In the genomic region with DNA sequence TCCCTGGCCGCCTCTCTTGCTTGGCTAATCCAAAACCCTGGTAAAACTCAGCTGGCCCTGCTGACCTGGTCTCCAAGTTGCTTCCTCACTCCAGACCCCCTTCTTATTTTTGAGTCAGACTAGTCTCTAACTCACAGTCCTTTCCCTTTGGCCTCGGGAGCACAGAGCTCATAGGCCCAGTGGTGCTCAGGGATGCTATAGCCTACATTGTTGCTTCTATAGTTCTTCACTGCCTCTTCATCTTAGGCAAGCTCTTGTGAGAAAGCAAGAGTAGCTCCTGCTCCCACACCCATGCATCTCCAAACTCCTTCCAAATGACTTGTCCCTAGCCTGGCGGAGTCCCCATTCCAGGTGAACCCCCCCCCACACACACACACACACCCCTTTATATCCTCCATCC, we compare ENCODE assay signal across 8 mouse cellular contexts. TPM values are rescaled to one million over a fixed set of nuclear protein-coding genes. Genes with fewer than 3 reads are reported as not detected.
DNase-seq lines count a peak whose midpoint lies in the region; ATAC-seq and TF ChIP-seq lines count a peak whose summit lies in the region.

No protein-coding gene starts in this region.

- peak overlapping the region; percentile 76 for H3K4me3 ChIP-seq in lung, embryonic 16.5 days (ENCODE audit: low read length)
- H3K4me3 ChIP-seq in intestine, embryonic 16.5 days (ENCODE audit: low read length), result peak overlapping the region; percentile 82
- H3K4me3 ChIP-seq in myocyte, result peak overlapping the region; percentile 86

- no peaks in the 10 kb centered on the region for H3K9me3 ChIP-seq in lung, embryonic 16.5 days (ENCODE audit: control insufficient read depth, low read length)
- H3K9me3 ChIP-seq in intestine, embryonic 16.5 days (ENCODE audit: control insufficient read depth, low read length), result no peaks in the 10 kb centered on the region

- DNase-seq in adrenal gland, adult 2 months, result peak; percentile 2
- DNase-seq in adrenal gland, postnatal 14 days, result no peak
- DNase-seq in lung, postnatal 4 days, result no peak
- no peak for DNase-seq in thymus, postnatal 36 days
- no peak for DNase-seq in adipocyte (ENCODE audit: low spot score)

- peaks cover 15% of the 10 kb centered on the region for H3K36me3 ChIP-seq in lung, embryonic 16.5 days (ENCODE audit: control insufficient read depth, insufficient read depth, low read length)
- peaks cover 10% of the 10 kb centered on the region for H3K36me3 ChIP-seq in intestine, embryonic 16.5 days (ENCODE audit: control insufficient read depth, insufficient read depth, low read length)
- H3K36me3 ChIP-seq in myocyte (ENCODE audit: control insufficient read depth, insufficient read depth), result peaks cover 3% of the 10 kb centered on the region

- peaks cover 10% of the 10 kb centered on the region for H3K4me1 ChIP-seq in lung, embryonic 16.5 days (replicated peaks; ENCODE audit: control insufficient read depth, insufficient read depth, low read length)
- H3K4me1 ChIP-seq in intestine, embryonic 16.5 days (ENCODE audit: control insufficient read depth, insufficient read depth, low read length), result peaks cover 10% of the 10 kb centered on the region

- no peak overlapping the region for H3ac ChIP-seq in myocyte (ENCODE audit: control insufficient read depth, insufficient read length)

- no peaks in the 10 kb centered on the region for H3K27me3 ChIP-seq in lung, embryonic 16.5 days (ENCODE audit: control insufficient read depth, insufficient read depth, low read depth, low read length)
- no peaks in the 10 kb centered on the region for H3K27me3 ChIP-seq in intestine, embryonic 16.5 days (replicated peaks; ENCODE audit: control insufficient read depth, insufficient read depth, low read length)
- no peaks in the 10 kb centered on the region for H3K27me3 ChIP-seq in myocyte (ENCODE audit: control insufficient read depth, insufficient read depth, insufficient read length)

- 39% methylated on average over 3 of the region's 3 CpGs for WGBS in lung, embryonic 16.5 days
- WGBS in intestine, embryonic 16.5 days, result 54% methylated on average over 3 of the region's 3 CpGs

- no peak for TF ChIP-seq POLR2A in myocyte (IDR thresholded peaks at IDR 0.05; ENCODE audit: insufficient read length, low read depth)

- H3K79me2 ChIP-seq in myocyte (ENCODE audit: control insufficient read depth, insufficient read depth), result peaks cover 19% of the 10 kb centered on the region

- peak overlapping the region; percentile 87 for H3K4me2 ChIP-seq in lung, embryonic 16.5 days (ENCODE audit: low read depth, low read length)
- H3K4me2 ChIP-seq in intestine, embryonic 16.5 days (ENCODE audit: low read depth, low read length), result peak overlapping the region; percentile 74
- peak overlapping the region; percentile 86 for H3K4me2 ChIP-seq in myocyte (ENCODE audit: low read depth)

- no peak for ATAC-seq in lung, embryonic 16.5 days (ENCODE audit: low read depth)
- ATAC-seq in intestine, embryonic 16.5 days, result no peak

- no peak overlapping the region for H3K27ac ChIP-seq in lung, embryonic 16.5 days (ENCODE audit: low read length)
- H3K27ac ChIP-seq in intestine, embryonic 16.5 days (ENCODE audit: low read length), result no peak overlapping the region

- H3K9ac ChIP-seq in lung, embryonic 16.5 days (ENCODE audit: low read length), result peak overlapping the region; percentile 88; the same call in 1 of the 2 replicates
- peak overlapping the region; percentile 90; the same call in 1 of the 2 replicates for H3K9ac ChIP-seq in intestine, embryonic 16.5 days (ENCODE audit: low read depth, low read length)

TF ChIP-seq in myocyte, 11 proteins besides CTCF, POLR2A, EP300 and RAD21:
- TF ChIP-seq CEBPB (IDR thresholded peaks at IDR 0.05; ENCODE audit: insufficient read depth, poor library complexity, severe bottlenecking), result no peak
- no peak for TF ChIP-seq E2F4 (IDR thresholded peaks at IDR 0.05; ENCODE audit: insufficient read depth)
- no peak for TF ChIP-seq TCF3 (IDR thresholded peaks at IDR 0.05; ENCODE audit: insufficient read length, low read depth)
- TF ChIP-seq POLR2AphosphoS2 (IDR thresholded peaks at IDR 0.05; ENCODE audit: insufficient read length, low read depth), result no peak
- TF ChIP-seq REST (IDR thresholded peaks at IDR 0.05; ENCODE audit: insufficient read depth, insufficient read length), result no peak
- no peak for TF ChIP-seq MYOG (IDR thresholded peaks at IDR 0.05; ENCODE audit: control insufficient read depth in 1 of 3, insufficient read depth in 1 of 3, insufficient read length in 2 of 3, low read depth in 2 of 3)
- TF ChIP-seq USF1 (IDR thresholded peaks at IDR 0.05; ENCODE audit: low read depth), result no peak
- TF ChIP-seq SRF (IDR thresholded peaks at IDR 0.05; ENCODE audit: control insufficient read depth, insufficient read length, low read depth), result no peak
- no peak for TF ChIP-seq MYOD1 (IDR thresholded peaks at IDR 0.05; ENCODE audit: control insufficient read depth in 1 of 3, insufficient read length in 2 of 3, low read depth in 2 of 3)
- no peak for TF ChIP-seq TCF12 (IDR thresholded peaks at IDR 0.05; ENCODE audit: insufficient read depth, poor library complexity, severe bottlenecking)
- no peak for TF ChIP-seq MAX (IDR thresholded peaks at IDR 0.05; ENCODE audit: low read depth)

RNA-seq across cellular contexts. Expression of gene Ndufb7, which starts 1.2 kb away (rescaled TPM):
- 100 to 1,000 TPM; 209 to 258 TPM for total RNA-seq in adrenal gland, adult 2 months (2021)
- polyA plus RNA-seq in adrenal gland, adult 2 months (2012; rRNA removed), result 402 and 495 TPM in 2 replicates
- 328 TPM in 2 replicates for total RNA-seq in adrenal gland, postnatal 14 days (2021)
- 338 and 350 TPM in 2 replicates for polyA plus RNA-seq in lung, embryonic 16.5 days (2015; fragmentation: Nextera tagmentation; extraction: Ambion mirVana)
- 418 and 429 TPM in 2 replicates for polyA plus RNA-seq in intestine, embryonic 16.5 days (2015; fragmentation: Nextera tagmentation; extraction: Ambion mirVana)
- 421 TPM for polyA plus RNA-seq in myocyte (2012; fragmentation: generic; extraction: Trizol)

RNA-seq across cellular contexts. Expression of gene Olfr370, which starts 32.1 kb away (rescaled TPM):
- not detected for total RNA-seq in adrenal gland, adult 2 months (2021)
- polyA plus RNA-seq in adrenal gland, adult 2 months (2012; rRNA removed), result not detected in 2 replicates
- not detected in 2 replicates for total RNA-seq in adrenal gland, postnatal 14 days (2021)
- polyA plus RNA-seq in lung, embryonic 16.5 days (2015; fragmentation: Nextera tagmentation; extraction: Ambion mirVana), result not detected in 2 replicates
- polyA plus RNA-seq in intestine, embryonic 16.5 days (2015; fragmentation: Nextera tagmentation; extraction: Ambion mirVana), result not detected in 2 replicates
- not detected for polyA plus RNA-seq in myocyte (2012; fragmentation: generic; extraction: Trizol)

RNA-seq across cellular contexts. Expression of gene Tecr, which starts 40.1 kb away (rescaled TPM):
- 100 to 1,000 TPM; 409 to 723 TPM for total RNA-seq in adrenal gland, adult 2 months (2021)
- polyA plus RNA-seq in adrenal gland, adult 2 months (2012; rRNA removed), result 1,113 and 1,272 TPM in 2 replicates
- 340 and 372 TPM in 2 replicates for total RNA-seq in adrenal gland, postnatal 14 days (2021)
- 491 and 509 TPM in 2 replicates for polyA plus RNA-seq in lung, embryonic 16.5 days (2015; fragmentation: Nextera tagmentation; extraction: Ambion mirVana)
- 660 and 691 TPM in 2 replicates for polyA plus RNA-seq in intestine, embryonic 16.5 days (2015; fragmentation: Nextera tagmentation; extraction: Ambion mirVana)
- polyA plus RNA-seq in myocyte (2012; fragmentation: generic; extraction: Trizol), result 459 TPM

RNA-seq across cellular contexts. Expression of gene Dnajb1, which starts 40.3 kb away (rescaled TPM):
- total RNA-seq in adrenal gland, adult 2 months (2021), result 10 to 100 TPM; 21.8 to 61.9 TPM
- polyA plus RNA-seq in adrenal gland, adult 2 months (2012; rRNA removed), result 21.8 and 27.3 TPM in 2 replicates
- total RNA-seq in adrenal gland, postnatal 14 days (2021), result 28.5 and 38.3 TPM in 2 replicates
- polyA plus RNA-seq in lung, embryonic 16.5 days (2015; fragmentation: Nextera tagmentation; extraction: Ambion mirVana), result 65.0 and 65.2 TPM in 2 replicates
- polyA plus RNA-seq in intestine, embryonic 16.5 days (2015; fragmentation: Nextera tagmentation; extraction: Ambion mirVana), result 46.7 and 52.0 TPM in 2 replicates
- polyA plus RNA-seq in myocyte (2012; fragmentation: generic; extraction: Trizol), result 17.7 TPM
